Mouse (Mus musculus) MN1 (cell line): Measurements from ENCODE around the gene Myh7.

Experiments
- DNase-seq: peaks from one replicate; pipeline ENCODE4 v3.0.0-alpha.2; 2016; ENCODE audit warnings: low spot score

Gene Myh7

GRCm38 (mm10) chr14:54941024-54941978, 53.1 kb downstream of the Myh7 start:
- DNase-seq, result no peak

DNA sequence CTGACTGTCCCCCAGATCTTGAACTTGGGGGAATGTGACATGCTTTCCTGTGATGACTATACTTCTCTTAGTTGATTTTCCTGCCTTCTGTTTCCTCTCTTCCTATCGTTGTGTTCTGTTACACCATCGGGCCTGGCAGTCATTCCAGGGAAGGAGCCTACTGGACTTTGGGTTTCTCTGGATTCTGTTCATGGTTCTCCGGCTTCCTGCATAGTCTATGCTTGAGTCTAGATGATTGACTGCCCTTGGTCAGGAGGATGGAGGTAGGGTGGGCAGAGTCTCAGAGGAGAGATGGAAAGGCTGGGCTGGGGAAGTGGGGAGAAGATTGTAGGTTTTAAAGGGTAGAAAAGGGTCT, 54.3 kb downstream of the Myh7 start:
- DNase-seq, result no peak

DNA sequence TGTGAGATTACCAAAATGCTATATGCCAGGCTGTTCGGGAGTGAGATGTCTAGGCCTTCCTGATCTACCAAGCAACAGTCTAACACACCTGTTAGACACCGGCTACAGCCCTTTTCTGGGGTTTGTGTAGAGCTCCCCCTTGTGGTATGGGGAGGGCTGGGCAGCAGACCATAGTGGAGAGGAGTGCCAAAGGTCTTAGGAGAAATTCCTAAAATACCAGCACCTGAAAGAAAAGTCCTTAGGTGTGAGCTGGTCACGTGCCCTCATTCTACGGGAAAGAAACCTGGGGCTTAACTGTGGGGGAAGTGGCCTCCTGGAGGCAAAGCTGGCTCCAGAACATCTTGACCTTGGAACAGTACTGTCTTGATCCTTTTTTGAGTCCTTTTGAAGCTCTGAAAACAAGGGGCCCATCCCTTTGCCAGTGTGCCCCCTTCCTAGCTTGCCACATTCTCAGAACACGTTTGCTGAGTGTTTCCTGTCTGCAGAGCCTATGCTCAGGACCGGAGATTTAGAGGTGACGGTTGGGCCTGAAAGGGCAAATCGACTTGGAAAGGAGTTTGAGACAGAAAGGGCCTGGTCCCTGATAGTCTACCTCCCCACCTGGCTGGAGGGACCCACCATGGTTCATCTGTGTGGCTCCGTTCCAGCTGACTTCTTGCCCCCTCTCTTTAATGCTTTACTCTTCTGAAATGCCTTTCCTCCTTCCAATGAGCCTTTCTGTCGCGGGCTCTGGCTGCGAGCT, 54.8 kb downstream of the Myh7 start:
- peak; percentile 68 for DNase-seq

- no peak for DNase-seq
Measured at GRCm38 (mm10) chr14:54938431-54939219, 55.8 kb downstream of the Myh7 start.

- DNase-seq, result no peak
Measured at GRCm38 (mm10) chr14:54937361-54938182, 56.9 kb downstream of the Myh7 start.

DNA sequence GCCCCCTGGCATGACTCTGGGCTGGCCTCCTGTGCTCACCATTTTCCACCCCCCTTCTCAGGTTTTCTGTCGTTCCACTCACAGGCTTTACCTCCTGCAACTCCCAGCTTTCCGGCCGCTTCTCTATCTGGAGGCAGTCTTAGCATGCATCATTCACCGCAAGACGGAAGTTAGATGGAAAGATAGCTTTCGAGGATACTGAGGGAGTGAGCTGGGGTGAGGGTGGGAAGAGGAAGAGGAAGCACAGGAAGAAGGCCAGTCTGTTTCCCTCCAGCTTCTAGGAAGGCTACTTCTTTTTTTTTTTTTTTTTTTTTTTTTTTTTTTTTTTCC, 57.6 kb downstream of the Myh7 start:
- no peak for DNase-seq

DNA sequence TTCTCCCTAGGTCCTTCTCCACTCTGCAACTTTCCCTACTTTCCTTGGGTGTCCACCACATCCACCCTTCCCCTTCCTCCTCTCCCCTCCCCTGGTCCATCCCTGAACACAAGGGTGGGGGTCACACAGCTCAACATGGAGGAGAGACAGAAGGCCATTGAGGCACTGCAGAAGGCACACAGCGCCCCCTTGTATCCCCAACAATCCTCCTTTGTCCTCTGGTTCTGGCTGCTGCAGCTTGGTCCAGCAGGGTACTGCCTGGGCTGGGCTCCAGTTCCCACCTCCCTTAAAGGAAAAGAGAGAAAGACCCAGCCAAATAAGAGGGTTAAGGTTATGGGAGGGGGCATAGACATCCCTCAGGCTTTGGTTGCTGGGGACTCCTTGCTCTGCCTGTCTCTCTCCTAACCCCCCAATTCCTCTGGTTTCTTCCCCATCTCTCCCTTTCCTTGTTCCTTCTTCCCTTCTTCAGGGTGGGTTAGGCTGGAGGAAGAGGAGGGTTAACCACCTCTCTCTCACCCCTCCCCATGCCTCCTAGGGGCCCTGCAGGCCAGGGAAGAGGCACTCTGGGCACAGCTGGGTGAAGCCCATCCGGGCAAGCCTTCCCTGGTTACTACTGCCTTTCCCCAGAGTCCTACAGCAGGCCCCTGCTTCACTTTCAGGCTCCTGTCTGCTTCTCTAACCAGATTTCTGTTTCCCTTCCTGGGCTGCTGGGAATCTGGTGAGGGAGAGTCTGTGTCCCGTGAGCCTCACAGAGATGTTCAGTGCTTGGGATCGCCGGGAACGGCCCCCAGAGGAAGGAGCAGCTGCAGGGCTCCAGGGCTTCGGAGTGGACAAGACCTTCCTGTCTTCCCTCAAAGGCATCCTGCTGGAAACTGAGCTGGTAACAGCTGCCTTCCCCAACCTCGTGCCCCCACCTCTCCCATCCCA, 58.3 kb downstream of the Myh7 start, which contains the start of gene Cmtm5:
Gene Cmtm5, plus strand, starts transcription at position 358 of the 927 bp plus-strand sequence.
- peak; percentile 43 for DNase-seq

DNA sequence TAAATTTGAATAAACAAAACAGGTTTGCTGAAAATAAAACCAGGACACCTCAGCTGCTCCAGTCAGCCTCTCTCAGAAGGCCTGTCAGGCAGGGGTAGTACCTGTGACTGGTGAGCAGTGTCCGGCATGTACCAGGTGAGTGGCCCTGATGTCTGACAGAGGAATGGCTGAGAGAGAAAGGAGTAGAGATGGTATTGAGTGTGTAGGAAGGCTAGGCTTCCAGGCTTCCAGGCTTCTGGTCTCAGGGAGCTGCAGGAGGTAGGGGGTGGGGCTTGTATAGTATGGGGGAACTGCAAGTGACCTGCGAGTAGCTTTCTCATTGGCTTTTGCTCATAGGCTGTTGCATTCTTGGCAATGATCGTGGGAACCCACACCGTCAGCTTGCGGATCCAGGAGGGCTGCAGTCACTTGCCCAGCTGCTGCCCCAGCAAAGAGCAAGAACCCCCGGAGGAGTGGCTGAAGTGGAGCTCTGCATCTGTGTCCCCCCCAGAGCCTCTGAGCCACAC, 61.7 kb downstream of the Myh7 start, which contains the start of gene Il25:
Gene Il25, plus strand, starts transcription at position 51 of the 506 bp plus-strand sequence.
- DNase-seq, result peak; percentile 42

- DNase-seq, result no peak
Measured at GRCm38 (mm10) chr14:54930431-54930830, 64.0 kb downstream of the Myh7 start.

GRCm38 (mm10) chr14:54929801-54930200, 64.6 kb downstream of the Myh7 start:
- no peak for DNase-seq

DNA sequence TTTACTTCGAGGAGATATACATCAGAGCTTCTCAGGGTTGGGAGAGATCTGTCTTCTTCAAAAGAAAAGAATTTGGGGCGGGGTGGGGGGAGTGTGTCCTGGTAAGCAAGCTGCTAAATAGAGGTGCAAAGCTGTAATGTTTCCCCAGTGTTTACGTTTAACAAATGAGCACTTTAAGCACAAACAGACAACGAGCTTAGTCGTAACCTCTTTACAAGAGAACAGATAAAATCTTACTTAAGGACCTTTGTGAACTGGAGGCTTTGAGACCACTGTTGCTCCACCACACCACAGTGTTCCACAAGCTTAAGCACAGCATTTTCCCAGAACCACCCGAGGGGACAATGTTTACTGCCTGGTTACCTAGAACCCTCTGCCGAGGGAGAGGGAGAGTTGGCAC, 67.1 kb downstream of the Myh7 start:
- no peak for DNase-seq

- peak; percentile 73 for DNase-seq
Measured at GRCm38 (mm10) chr14:54926401-54927158, 67.8 kb downstream of the Myh7 start.

DNA sequence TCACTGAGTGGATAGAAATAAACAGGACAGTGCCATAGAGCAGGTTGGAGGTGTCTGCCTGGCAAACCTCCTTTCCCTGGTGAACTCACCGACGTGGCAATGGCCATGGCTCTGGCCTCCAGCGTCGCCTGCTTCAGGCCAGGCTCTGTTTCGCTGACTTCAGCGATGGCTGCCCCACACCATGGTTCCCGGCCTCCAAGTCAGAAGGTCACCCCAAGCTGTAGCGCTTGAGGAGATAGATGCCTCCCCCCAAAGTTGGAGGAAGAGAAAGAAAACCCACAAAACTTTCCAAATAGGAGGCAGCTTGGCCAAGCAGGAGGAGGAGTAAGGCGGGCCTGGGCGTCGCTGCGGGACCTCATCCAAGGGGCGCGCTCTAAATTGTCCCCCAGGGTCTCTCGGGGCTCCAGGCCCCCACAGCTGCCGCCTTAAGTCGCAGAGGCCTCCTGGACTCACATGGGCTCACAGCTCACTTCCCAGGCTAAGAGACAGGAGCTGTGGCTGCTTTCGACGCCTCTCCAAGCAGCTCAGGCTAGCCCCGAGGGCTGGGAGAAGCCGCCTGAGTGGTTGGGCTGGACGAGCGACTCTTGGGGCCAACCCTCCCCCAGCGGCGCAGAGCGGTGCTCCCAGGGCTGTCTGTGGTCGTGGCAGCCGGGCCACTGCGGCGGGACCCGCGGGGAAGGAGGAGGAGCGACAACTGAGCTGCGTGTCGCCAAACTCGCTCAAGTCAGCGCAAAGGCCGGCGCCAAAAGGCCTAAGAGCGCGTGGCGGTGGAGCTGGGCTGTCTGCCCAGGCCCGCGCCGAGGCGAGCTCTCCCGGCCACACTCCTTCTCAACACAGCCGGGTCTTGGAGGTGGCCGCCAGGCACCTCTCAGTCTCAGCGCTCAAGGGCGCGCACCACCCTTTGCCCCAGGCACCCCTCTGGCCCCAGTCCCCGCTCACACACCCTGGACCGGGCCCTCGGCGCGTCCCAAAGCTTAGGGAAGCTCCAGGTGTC, 68.8 kb downstream of the Myh7 start, which contains the start of gene Efs:
Gene Efs, minus strand, starts transcription at position 778 of the 994 bp plus-strand sequence.
- peak; percentile 59 for DNase-seq

DNA sequence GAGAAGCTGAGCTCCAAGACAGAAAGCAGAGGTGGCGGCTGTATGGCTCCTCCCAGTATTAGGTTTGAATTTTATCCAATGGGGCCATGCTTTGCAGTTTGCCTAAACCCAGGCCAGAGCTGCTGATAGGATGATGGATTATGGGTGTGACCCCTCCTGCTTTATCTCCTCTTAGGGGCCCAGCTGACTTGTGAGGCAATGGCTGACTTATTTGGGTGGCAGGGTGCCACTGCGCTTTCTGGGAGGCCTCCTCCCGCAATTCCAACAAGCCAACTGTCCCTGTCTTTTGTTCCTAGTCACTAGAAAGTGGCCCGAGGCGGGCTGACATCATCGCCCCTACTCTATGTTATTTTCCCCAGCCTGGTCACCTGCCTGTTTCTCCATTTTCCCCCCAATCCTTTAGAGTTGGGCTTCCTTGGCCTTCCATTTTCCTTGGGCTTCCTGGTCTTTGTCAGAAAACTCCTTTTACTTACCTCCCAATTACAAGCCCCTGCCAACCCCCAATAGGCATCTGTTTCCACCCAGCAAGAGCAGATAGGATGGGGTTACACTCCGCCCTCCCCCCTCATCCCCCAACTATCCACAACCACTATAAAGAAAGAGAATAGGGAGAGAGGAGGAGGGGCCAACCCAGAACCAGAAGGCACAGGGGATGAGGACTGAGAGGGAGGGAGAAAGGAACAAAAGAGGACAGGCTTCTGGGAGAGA, 69.6 kb downstream of the Myh7 start:
- DNase-seq, result peak; percentile 86
